Mouse (Mus musculus) myocyte (in vitro differentiated cells): ENCODE results near the gene Zswim4. TPM values are rescaled to one million over a fixed set of nuclear protein-coding genes. Genes with fewer than 3 reads are reported as not detected.

Experiments used
- H3K27me3 ChIP-seq: one replicate; pipeline ENCODE4 v1.6.1; 2011; ENCODE audit not compliant: control insufficient read depth, insufficient read depth, insufficient read length
- H3K36me3 ChIP-seq: one replicate; pipeline ENCODE4 v1.6.1; 2011; ENCODE audit not compliant: control insufficient read depth, insufficient read depth
- H3K4me2 ChIP-seq: one replicate; pipeline ENCODE4 v1.6.1; 2011; ENCODE audit warnings: low read depth, control low read depth
- H3K4me3 ChIP-seq: one replicate; pipeline ENCODE4 v1.5.1; 2011; ENCODE audit warnings: mild to moderate bottlenecking, control low read depth, moderate library complexity
- H3K79me2 ChIP-seq: one replicate; pipeline ENCODE4 v1.6.1; 2011; ENCODE audit not compliant: control insufficient read depth, insufficient read depth
- H3ac ChIP-seq: one replicate; pipeline ENCODE4 v1.6.1; 2011; ENCODE audit not compliant: control insufficient read depth, insufficient read length
- CEBPB ChIP-seq: IDR thresholded peaks from 2 replicates; pipeline ENCODE4 v1.6.1; 2011; ENCODE audit warnings: mild to moderate bottlenecking, moderate library complexity; ENCODE audit not compliant: poor library complexity, insufficient read depth, severe bottlenecking
- E2F4 ChIP-seq: IDR thresholded peaks from one replicate; pipeline ENCODE4 v1.6.1; 2011; ENCODE audit warnings: mild to moderate bottlenecking, control low read depth, moderate library complexity; ENCODE audit not compliant: insufficient read depth
- MAX ChIP-seq: IDR thresholded peaks from one replicate; pipeline ENCODE4 v1.6.1; 2011; ENCODE audit warnings: low read depth, mild to moderate bottlenecking, control low read depth
- MYOD1 ChIP-seq, 3 experiments: IDR thresholded peaks; one replicate each; pipeline ENCODE4 v1.6.1; 2011; ENCODE audit warnings: control low read depth in 2 of 3, low read depth in 2 of 3, mild to moderate bottlenecking in 2 of 3, moderate library complexity in 1 of 3; ENCODE audit not compliant: insufficient read length in 2 of 3, control insufficient read depth in 1 of 3
- MYOG ChIP-seq, 3 experiments: IDR thresholded peaks; one replicate each; pipeline ENCODE4 v1.6.1; 2011; ENCODE audit warnings: control low read depth in 2 of 3, low read depth in 2 of 3, mild to moderate bottlenecking in 2 of 3; ENCODE audit not compliant: insufficient read length in 2 of 3, control insufficient read depth in 1 of 3, insufficient read depth in 1 of 3
- POLR2A ChIP-seq: IDR thresholded peaks from one replicate; pipeline ENCODE4 v1.6.1; 2011; ENCODE audit warnings: low read depth, mild to moderate bottlenecking, control low read depth, moderate library complexity; ENCODE audit not compliant: insufficient read length
- POLR2AphosphoS2 ChIP-seq: IDR thresholded peaks from one replicate; pipeline ENCODE4 v1.6.1; 2011; ENCODE audit warnings: low read depth, control low read depth; ENCODE audit not compliant: insufficient read length
- REST ChIP-seq: IDR thresholded peaks from one replicate; pipeline ENCODE4 v1.6.1; 2011; ENCODE audit warnings: mild to moderate bottlenecking, control low read depth, moderate library complexity; ENCODE audit not compliant: insufficient read depth, insufficient read length
- SRF ChIP-seq: IDR thresholded peaks from one replicate; pipeline ENCODE4 v1.6.1; 2011; ENCODE audit warnings: low read depth; ENCODE audit not compliant: control insufficient read depth, insufficient read length
- TCF12 ChIP-seq: IDR thresholded peaks from one replicate; pipeline ENCODE4 v1.6.1; 2011; ENCODE audit warnings: mild to moderate bottlenecking, control low read depth; ENCODE audit not compliant: poor library complexity, insufficient read depth, severe bottlenecking
- TCF3 ChIP-seq: IDR thresholded peaks from one replicate; pipeline ENCODE4 v1.6.1; 2011; ENCODE audit warnings: low read depth, control low read depth; ENCODE audit not compliant: insufficient read length
- USF1 ChIP-seq: IDR thresholded peaks from one replicate; pipeline ENCODE4 v1.6.1; 2011; ENCODE audit warnings: low read depth, mild to moderate bottlenecking, control low read depth, moderate library complexity
- polyA plus RNA-seq: library from polyadenylated mRNA; unstranded; fragments of >200 nt; fragmentation: generic; extraction: Trizol; gene quantifications from one replicate; pipeline ENCODE4 v1.2.1, GENCODE M21; 2012; ENCODE audit warnings: missing spikeins

The Zswim4 gene
- polyA plus RNA-seq, 1 experiment = 12.7 TPM

DNA sequence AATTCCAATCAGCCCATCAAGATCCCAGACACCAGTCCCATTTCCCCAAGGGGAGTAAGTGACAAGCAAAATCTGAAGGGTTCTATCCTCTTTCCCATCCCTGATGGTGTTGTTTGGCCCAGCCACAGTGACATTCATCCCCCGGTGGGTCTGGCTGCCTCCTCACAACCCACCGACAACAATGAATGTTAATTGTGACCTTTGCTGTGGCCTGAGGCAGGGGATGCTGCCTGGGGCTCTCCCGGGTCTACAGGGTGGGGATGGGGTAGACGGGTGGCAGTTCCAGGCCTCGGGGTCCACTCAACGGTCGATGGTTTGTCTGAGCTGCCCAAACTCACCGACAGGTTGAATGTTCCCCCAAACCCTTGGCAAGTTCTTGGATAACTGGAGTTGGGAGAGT is 58.3 kb downstream of the Zswim4 start:
- no peak overlapping the region for H3K4me3 ChIP-seq
- H3K79me2 ChIP-seq = no peaks in the 10 kb centered on the region

DNA sequence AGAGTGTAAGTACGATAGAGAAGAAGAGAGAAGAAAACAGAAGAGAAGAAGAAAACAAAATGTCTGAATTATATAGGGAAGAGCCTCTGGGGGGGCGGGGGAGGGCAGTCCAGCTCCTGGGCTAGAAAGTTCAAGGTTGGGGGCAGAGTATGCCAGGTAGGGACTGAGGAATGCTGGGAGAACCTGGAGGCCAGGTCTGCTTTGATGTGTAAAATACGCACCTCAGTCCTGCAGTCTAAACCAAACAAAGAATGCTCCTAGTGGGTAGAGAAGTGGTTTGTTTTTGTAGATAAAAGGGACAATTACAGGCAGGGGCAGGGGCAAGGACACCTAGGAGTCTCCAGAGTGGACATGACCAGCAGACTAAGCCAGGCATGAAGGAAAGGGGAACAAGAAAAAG is 59.5 kb downstream of the Zswim4 start:
- TF ChIP-seq USF1 = no peak
- TF ChIP-seq CEBPB = no peak
- TF ChIP-seq POLR2AphosphoS2 = no peak
- no peak for TF ChIP-seq MAX
- TF ChIP-seq MYOD1 (IDR thresholded peaks at IDR 0.05; ENCODE audit: control insufficient read depth in 1 of 3, insufficient read length in 2 of 3, low read depth in 2 of 3) = no peak
- no peak for TF ChIP-seq E2F4
- TF ChIP-seq POLR2A = no peak
- TF ChIP-seq REST = no peak
- TF ChIP-seq MYOG (IDR thresholded peaks at IDR 0.05; ENCODE audit: control insufficient read depth in 1 of 3, insufficient read depth in 1 of 3, insufficient read length in 2 of 3, low read depth in 2 of 3) = no peak
- TF ChIP-seq TCF12 = no peak
- TF ChIP-seq SRF = no peak
- TF ChIP-seq TCF3 = no peak
- Histone ChIP-seq H3K27me3 (no peaks in the 10 kb centered on the region), H3ac (no peak overlapping the region)

More for the DNA sequence above, 58.3 kb downstream of the Zswim4 start:
- H3K27me3 ChIP-seq = no peaks in the 10 kb centered on the region
- no peak overlapping the region for H3ac ChIP-seq
- TF ChIP-seq E2F4 (no peak), MYOG (IDR thresholded peaks at IDR 0.05; ENCODE audit: control insufficient read depth in 1 of 3, insufficient read depth in 1 of 3, insufficient read length in 2 of 3, low read depth in 2 of 3) (no peak), POLR2A (no peak), CEBPB (no peak), MYOD1 (IDR thresholded peaks at IDR 0.05; ENCODE audit: control insufficient read depth in 1 of 3, insufficient read length in 2 of 3, low read depth in 2 of 3) (no peak), TCF12 (no peak), USF1 (no peak), SRF (no peak), POLR2AphosphoS2 (no peak), TCF3 (no peak), REST (no peak), MAX (no peak)
- no peaks in the 10 kb centered on the region for H3K36me3 ChIP-seq
- H3K4me2 ChIP-seq = no peak overlapping the region

GRCm38 (mm10) chr8:84176560-84176959 is 60.3 kb downstream of the Zswim4 start:
- Histone ChIP-seq H3K27me3 (no peaks in the 10 kb centered on the region), H3K4me3 (no peak overlapping the region), H3K79me2 (no peaks in the 10 kb centered on the region), H3K4me2 (no peak overlapping the region), H3ac (no peak overlapping the region), H3K36me3 (no peaks in the 10 kb centered on the region)
- TF ChIP-seq E2F4 (no peak), POLR2A (no peak), CEBPB (no peak), POLR2AphosphoS2 (no peak), MYOD1 (IDR thresholded peaks at IDR 0.05; ENCODE audit: control insufficient read depth in 1 of 3, insufficient read length in 2 of 3, low read depth in 2 of 3) (no peak), SRF (no peak), MYOG (IDR thresholded peaks at IDR 0.05; ENCODE audit: control insufficient read depth in 1 of 3, insufficient read depth in 1 of 3, insufficient read length in 2 of 3, low read depth in 2 of 3) (no peak), TCF3 (no peak), USF1 (no peak), REST (no peak), MAX (no peak)

More for the DNA sequence above, 59.5 kb downstream of the Zswim4 start:
- Histone ChIP-seq H3K4me3 (no peak overlapping the region), H3K79me2 (no peaks in the 10 kb centered on the region), H3K4me2 (no peak overlapping the region), H3K36me3 (no peaks in the 10 kb centered on the region)

DNA sequence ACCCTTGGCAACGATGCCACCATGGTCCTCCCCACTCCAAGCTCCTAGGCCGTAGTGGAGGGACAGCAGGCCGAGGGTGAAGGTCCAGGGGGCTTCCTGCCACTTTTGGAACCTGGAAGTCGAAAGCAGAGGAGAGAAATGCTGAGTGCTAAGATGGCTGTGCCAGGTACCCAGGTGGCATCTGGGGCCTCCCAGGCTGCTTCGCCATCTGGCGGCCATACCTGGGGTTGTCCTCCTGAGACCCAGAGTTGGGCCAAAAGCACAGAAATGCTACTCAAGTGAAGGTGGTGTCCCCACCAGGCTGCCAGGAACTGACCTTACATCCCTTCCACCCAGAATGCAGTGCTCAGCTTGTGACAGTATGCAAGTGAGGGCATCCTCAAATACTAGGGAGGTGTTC is 63.0 kb downstream of the Zswim4 start:
- TF ChIP-seq MYOG (IDR thresholded peaks at IDR 0.05; ENCODE audit: control insufficient read depth in 1 of 3, insufficient read depth in 1 of 3, insufficient read length in 2 of 3, low read depth in 2 of 3) (no peak), CEBPB (no peak), TCF3 (no peak), TCF12 (no peak), POLR2A (no peak), SRF (no peak), POLR2AphosphoS2 (no peak), USF1 (no peak), REST (no peak), MAX (no peak), MYOD1 (IDR thresholded peaks at IDR 0.05; ENCODE audit: control insufficient read depth in 1 of 3, insufficient read length in 2 of 3, low read depth in 2 of 3) (no peak), E2F4 (no peak)
- H3ac ChIP-seq = no peak overlapping the region
- H3K4me3 ChIP-seq = no peak overlapping the region
- no peaks in the 10 kb centered on the region for H3K79me2 ChIP-seq
- no peak overlapping the region for H3K4me2 ChIP-seq
- H3K36me3 ChIP-seq = no peaks in the 10 kb centered on the region
- no peaks in the 10 kb centered on the region for H3K27me3 ChIP-seq

DNA sequence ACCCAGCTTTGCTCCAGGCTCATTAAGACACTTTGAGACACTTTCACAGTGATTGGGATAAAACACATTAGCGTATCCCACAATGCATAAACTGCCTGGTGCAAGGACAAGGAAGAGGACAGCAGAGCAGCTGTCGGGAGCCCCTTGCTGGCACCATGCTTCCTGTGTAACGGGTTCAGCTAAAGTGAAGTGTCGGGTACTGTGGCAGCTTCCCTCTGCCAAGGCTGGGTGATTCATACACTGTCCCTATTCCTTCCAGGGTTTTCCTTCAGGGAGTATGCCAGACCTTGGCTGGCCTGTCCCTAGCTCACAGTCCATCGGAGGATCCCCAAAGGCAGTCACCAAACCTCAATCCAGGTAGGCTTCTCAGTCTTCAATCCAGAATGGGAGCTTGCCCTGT is 66.8 kb downstream of the Zswim4 start:
- no peak overlapping the region for H3ac ChIP-seq
- TF ChIP-seq CEBPB (no peak), USF1 (no peak), MYOD1 (IDR thresholded peaks at IDR 0.05; ENCODE audit: control insufficient read depth in 1 of 3, insufficient read length in 2 of 3, low read depth in 2 of 3) (no peak), POLR2AphosphoS2 (no peak), MAX (no peak), MYOG (IDR thresholded peaks at IDR 0.05; ENCODE audit: control insufficient read depth in 1 of 3, insufficient read depth in 1 of 3, insufficient read length in 2 of 3, low read depth in 2 of 3) (no peak), REST (no peak), TCF3 (no peak), SRF (no peak), TCF12 (no peak), POLR2A (no peak), E2F4 (no peak)
- H3K79me2 ChIP-seq = no peaks in the 10 kb centered on the region
- H3K4me2 ChIP-seq = no peak overlapping the region
- H3K4me3 ChIP-seq = no peak overlapping the region
- H3K27me3 ChIP-seq = no peaks in the 10 kb centered on the region
- H3K36me3 ChIP-seq = no peaks in the 10 kb centered on the region
